Mouse (Mus musculus): ENCODE data around the gene Abcc6.
A peak's percentile ranks its signal among the peaks of the same experiment; 100 is the strongest.

Gene Abcc6

DNA sequence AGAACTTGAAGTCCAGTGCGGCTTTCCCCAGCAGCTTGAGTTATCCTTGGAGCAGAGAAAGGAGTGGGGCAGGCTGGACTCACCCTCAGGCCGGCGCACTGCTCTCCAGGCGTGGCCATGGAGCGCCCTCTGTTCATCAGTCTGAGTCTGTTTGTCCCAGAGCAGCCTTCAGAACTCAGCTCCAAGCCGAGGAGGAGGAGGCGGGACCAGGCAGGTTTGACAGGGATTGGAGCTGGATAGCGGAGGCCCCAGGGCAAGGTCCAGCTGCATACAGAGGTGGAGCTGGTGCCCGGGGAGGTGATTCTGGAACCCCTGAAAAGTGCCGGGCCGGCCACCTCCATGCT lies at the start of gene Abcc6:
TSS of gene Abcc6 (minus strand) at position 158 of the 344 bp plus-strand sequence.
- no peak for DNase-seq (ENCODE audit: low read depth, low spot score)

- DNase-seq (ENCODE audit: low read depth, low spot score), result no peak
Measured at GRCm38 (mm10) chr7:46077675-46078074, 47.6 kb upstream of the Abcc6 start.

GRCm38 (mm10) chr7:46076844-46077243 lies 46.7 kb upstream of the Abcc6 start:
- no peak for DNase-seq (ENCODE audit: low read depth, low spot score)

GRCm38 (mm10) chr7:46068831-46069230 lies 38.7 kb upstream of the Abcc6 start:
- no peak for DNase-seq (ENCODE audit: low read depth, low spot score)

- no peak for DNase-seq (ENCODE audit: low read depth, low spot score)
Measured at GRCm38 (mm10) chr7:46063296-46063695, 33.2 kb upstream of the Abcc6 start.

DNA sequence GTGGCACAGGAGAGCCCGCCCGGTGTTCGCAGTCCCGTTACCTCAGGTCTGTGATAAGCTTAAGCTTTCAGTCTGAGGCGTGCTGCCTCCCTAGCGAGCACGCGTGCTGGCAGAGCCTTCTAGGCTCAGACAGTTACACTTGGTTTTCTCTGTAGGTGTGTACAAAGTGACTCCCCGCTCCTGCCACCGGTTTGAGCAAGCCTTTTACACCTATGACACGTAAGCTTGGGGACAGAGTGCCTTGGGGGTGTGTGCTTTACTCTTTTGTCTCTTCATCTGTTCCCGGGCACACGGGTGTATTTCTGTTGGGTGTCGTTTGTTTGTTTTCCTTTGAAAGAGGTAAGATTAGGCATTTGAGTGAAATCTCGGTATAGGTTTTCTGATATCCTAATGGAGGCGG lies 31.5 kb upstream of the Abcc6 start:
- DNase-seq (ENCODE audit: low read depth, low spot score), result no peak

GRCm38 (mm10) chr7:46060688-46061087 lies 30.6 kb upstream of the Abcc6 start:
- peak; percentile 29 for DNase-seq (ENCODE audit: low read depth, low spot score)

GRCm38 (mm10) chr7:46058882-46059281 lies 28.8 kb upstream of the Abcc6 start:
- no peak for DNase-seq (ENCODE audit: low read depth, low spot score)

DNA sequence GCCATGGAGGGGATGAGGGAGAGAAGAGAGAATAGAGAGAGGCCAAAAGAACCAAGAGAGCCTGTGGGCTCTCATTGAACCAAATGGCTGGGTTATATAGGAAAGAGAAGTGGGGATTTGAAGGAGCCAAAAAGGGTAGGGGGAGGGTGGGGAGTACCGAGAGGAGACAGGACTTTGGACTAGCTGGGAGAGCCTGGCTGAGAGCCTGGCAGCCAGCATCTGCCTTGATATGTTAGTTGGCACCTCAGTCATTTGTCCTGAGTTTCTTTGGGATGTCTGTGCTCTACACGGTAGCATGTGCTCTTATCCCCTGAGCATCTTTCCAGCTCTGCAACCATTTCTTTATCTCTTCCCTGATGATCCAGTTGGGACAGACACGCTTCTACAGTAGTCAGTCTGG lies 23.5 kb upstream of the Abcc6 start:
- no peak for DNase-seq (ENCODE audit: low read depth, low spot score)

- peak; percentile 22 for DNase-seq (ENCODE audit: low read depth, low spot score)
Measured at GRCm38 (mm10) chr7:46052161-46052821, 22.2 kb upstream of the Abcc6 start.

GRCm38 (mm10) chr7:46049981-46050380 lies 19.9 kb upstream of the Abcc6 start:
- DNase-seq (ENCODE audit: low read depth, low spot score), result no peak

- DNase-seq (ENCODE audit: low read depth, low spot score), result no peak
Measured at GRCm38 (mm10) chr7:46047873-46048562, 17.9 kb upstream of the Abcc6 start.

DNA sequence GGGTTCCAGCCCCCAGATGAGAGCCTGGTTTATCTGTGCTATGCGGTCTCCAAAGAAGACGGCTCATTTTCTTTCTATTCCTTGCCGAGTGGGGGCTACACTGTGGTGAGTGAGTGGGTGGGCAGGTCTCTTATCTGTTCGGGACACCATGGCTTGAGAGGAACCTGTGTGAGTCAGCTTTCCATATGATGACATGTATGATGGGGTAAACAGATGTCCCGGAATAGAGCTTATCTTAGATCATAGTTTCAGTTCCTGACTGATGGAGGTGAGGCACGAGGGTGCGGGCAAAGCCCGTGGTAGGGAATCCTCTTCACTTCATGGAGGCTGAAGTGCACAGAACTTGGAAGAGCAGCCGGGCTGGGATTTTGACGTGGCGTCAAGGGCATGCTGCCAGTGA lies 15.8 kb upstream of the Abcc6 start:
- no peak for DNase-seq (ENCODE audit: low read depth, low spot score)

GRCm38 (mm10) chr7:46044106-46044505 lies 14.0 kb upstream of the Abcc6 start:
- no peak for DNase-seq (ENCODE audit: low read depth, low spot score)

DNA sequence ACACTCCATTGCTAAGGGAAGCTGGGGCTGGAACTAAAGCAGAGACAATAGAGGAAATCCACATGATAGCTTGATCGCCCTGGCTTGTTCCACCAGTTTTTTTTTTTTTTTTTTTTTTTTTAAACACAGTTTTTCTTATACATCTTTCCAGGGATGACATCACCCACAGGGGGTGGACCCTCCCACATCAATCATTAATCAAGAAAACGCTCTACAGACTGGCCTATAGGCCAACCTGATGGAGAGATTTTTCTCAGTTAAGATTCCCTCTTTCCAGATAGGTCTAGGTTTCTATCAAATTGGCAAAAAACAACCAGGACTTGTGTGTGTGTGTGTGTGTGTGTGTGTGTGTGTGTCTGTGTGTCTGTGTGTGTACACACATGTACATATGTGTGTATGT lies 9.8 kb upstream of the Abcc6 start:
- DNase-seq (ENCODE audit: low read depth, low spot score), result no peak

DNA sequence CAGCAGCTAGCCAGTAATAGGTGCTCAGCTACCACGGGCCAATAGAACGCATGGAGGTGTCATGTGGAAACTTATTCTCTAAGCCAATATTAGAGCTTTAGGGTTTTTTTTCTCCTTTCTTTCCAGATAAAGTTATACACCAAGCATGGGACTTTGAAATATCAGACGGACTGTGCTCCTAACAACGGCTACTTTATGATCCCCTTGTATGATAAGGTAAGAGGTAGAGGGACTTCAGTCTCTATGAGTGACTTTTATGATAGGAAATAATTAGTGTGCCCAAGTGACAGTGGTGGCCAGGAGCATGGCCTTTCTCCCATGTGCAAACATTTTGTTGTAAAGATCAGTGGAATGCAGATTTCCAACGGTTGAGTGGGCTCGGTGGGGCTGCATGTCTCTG lies 7.3 kb upstream of the Abcc6 start:
- no peak for DNase-seq (ENCODE audit: low read depth, low spot score)

DNA sequence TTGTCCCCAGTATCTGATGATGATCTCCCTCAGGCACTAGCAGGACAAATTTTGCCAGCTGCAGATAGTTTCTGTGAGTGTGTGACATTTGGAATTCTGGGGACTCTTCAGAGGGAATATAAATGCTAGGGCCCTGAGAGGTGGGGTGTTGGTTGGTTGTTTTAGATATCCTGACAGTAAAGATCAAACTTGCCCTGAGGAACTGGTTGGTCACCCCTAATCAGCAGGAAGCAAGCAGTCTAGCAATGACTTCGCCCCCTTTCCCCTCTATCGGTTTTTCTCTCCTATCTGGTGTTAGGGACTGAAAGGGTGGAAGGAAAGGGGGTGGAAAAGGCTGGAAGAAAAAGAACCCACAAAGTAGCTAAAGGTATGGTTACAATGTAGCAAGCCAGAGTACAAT lies 5.4 kb upstream of the Abcc6 start:
- no peak for DNase-seq (ENCODE audit: low read depth, low spot score)

GRCm38 (mm10) chr7:46034991-46035390 lies 4.9 kb upstream of the Abcc6 start:
- DNase-seq (ENCODE audit: low read depth, low spot score), result no peak

DNA sequence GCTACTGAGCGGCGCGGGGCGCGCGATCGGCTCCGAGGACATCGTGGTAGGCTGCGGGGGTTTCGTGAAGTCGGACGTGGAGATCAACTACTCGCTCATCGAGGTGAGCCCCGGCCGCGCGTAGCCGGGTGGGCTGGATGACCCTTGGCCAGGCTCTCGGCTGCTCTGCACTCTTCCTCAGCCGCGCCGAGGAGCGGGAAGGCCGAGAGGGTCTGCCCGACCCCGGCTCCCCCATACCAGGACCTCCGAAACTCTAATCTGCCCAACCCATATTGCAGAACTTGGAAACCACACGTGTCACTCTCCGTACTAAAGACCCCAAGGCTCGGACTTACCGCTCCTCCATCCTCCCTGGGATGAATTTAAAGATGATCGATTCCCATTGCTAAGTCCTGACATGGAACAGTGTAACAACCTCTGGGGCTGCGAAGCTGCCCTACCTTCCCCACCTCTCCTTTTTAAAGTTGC lies 3.8 kb upstream of the Abcc6 start:
- no peak for DNase-seq (ENCODE audit: low read depth, low spot score)

GRCm38 (mm10) chr7:46033109-46033869 lies 3.2 kb upstream of the Abcc6 start, which contains the start of gene Nomo1:
Gene Nomo1 (plus strand): TSS chr7:46033698.
- peak; percentile 88 for DNase-seq (ENCODE audit: low read depth, low spot score)

- DNase-seq (ENCODE audit: low read depth, low spot score), result no peak
Measured at GRCm38 (mm10) chr7:46031075-46031474, 973 bp upstream of the Abcc6 start.

- no peak for DNase-seq (ENCODE audit: low read depth, low spot score)
Measured at GRCm38 (mm10) chr7:46029299-46030144, 580 bp downstream of the Abcc6 start.
